Mouse (Mus musculus): ENCODE data around the gene Fbln2. TPM values are rescaled to one million over a fixed set of nuclear protein-coding genes. Genes with fewer than 3 reads are reported as not detected.

Gene Fbln2
- polyA plus RNA-seq, 1 experiment, result 12.6 TPM

GRCm38 (mm10) chr6:91225346-91225745 lies 13.1 kb downstream of the Fbln2 start:
- TF ChIP-seq CTCF (conservative IDR thresholded peaks at IDR 0.05; ENCODE audit: insufficient read depth, insufficient read length, low read depth, low read length), result no peak
- TF ChIP-seq POLR2A (IDR thresholded peaks at IDR 0.05; ENCODE audit: low read depth, low read length), result no peak
- no peaks in the 10 kb centered on the region for H3K27me3 ChIP-seq (replicated peaks; ENCODE audit: control insufficient read depth, insufficient read depth, low read length)
- H3K4me1 ChIP-seq (ENCODE audit: control insufficient read depth, insufficient read depth, low read length), result no peaks in the 10 kb centered on the region
- no peak overlapping the region for H3K27ac ChIP-seq (ENCODE audit: insufficient read depth, low read depth, low read length)
- 71% methylated on average over 4 of the region's 4 CpGs for WGBS
- no peaks in the 10 kb centered on the region for H3K36me3 ChIP-seq (ENCODE audit: control insufficient read depth, insufficient read depth, low read length)
- H3K4me3 ChIP-seq (ENCODE audit: insufficient read depth, low read depth, low read length), result no peak overlapping the region
- DNase-seq, result no peak

DNA sequence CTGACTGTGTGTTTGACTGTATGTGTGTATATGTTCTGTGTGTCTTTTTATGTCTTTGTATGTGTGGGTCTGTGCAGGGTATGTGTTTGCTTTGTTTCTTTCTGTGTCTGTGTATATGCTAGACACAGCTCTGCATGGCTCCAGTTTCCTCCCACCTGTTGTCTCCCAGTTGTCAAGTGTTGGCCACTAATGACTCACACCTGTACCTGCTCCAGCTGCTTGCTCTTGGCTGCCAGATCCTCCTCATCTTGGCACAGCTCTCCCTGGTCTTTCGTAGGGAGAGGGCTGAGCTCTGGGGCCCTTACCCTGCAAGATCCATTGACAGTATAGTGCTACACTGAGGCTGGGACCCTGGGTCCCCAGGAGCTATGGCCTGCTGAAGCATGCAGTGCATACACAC lies 13.8 kb downstream of the Fbln2 start:
- Histone ChIP-seq H3K36me3 (ENCODE audit: control insufficient read depth, insufficient read depth, low read length) (no peaks in the 10 kb centered on the region), H3K27me3 (replicated peaks; ENCODE audit: control insufficient read depth, insufficient read depth, low read length) (no peaks in the 10 kb centered on the region), H3K4me1 (ENCODE audit: control insufficient read depth, insufficient read depth, low read length) (no peaks in the 10 kb centered on the region), H3K4me3 (ENCODE audit: insufficient read depth, low read depth, low read length) (no peak overlapping the region), H3K27ac (ENCODE audit: insufficient read depth, low read depth, low read length) (no peak overlapping the region)
- DNase-seq, result no peak
- no peak for TF ChIP-seq CTCF (conservative IDR thresholded peaks at IDR 0.05; ENCODE audit: insufficient read depth, insufficient read length, low read depth, low read length)
- TF ChIP-seq POLR2A (IDR thresholded peaks at IDR 0.05; ENCODE audit: low read depth, low read length), result no peak
- WGBS, result 72% methylated on average over 1 of the region's 1 CpGs

GRCm38 (mm10) chr6:91228980-91229379 lies 16.7 kb downstream of the Fbln2 start:
- 48% methylated on average over 4 of the region's 4 CpGs for WGBS
- no peak for TF ChIP-seq CTCF (conservative IDR thresholded peaks at IDR 0.05; ENCODE audit: insufficient read depth, insufficient read length, low read depth, low read length)
- TF ChIP-seq POLR2A (IDR thresholded peaks at IDR 0.05; ENCODE audit: low read depth, low read length), result no peak
- Histone ChIP-seq H3K27me3 (replicated peaks; ENCODE audit: control insufficient read depth, insufficient read depth, low read length) (no peaks in the 10 kb centered on the region), H3K27ac (ENCODE audit: insufficient read depth, low read depth, low read length) (no peak overlapping the region), H3K4me1 (ENCODE audit: control insufficient read depth, insufficient read depth, low read length) (no peaks in the 10 kb centered on the region), H3K36me3 (ENCODE audit: control insufficient read depth, insufficient read depth, low read length) (no peaks in the 10 kb centered on the region), H3K4me3 (ENCODE audit: insufficient read depth, low read depth, low read length) (no peak overlapping the region)
- DNase-seq, result no peak

- Histone ChIP-seq H3K4me1 (ENCODE audit: control insufficient read depth, insufficient read depth, low read length) (no peaks in the 10 kb centered on the region), H3K4me3 (ENCODE audit: insufficient read depth, low read depth, low read length) (no peak overlapping the region), H3K27ac (ENCODE audit: insufficient read depth, low read depth, low read length) (no peak overlapping the region), H3K36me3 (ENCODE audit: control insufficient read depth, insufficient read depth, low read length) (no peaks in the 10 kb centered on the region), H3K27me3 (replicated peaks; ENCODE audit: control insufficient read depth, insufficient read depth, low read length) (no peaks in the 10 kb centered on the region)
- WGBS, result 78% methylated on average over 5 of the region's 5 CpGs
- DNase-seq, result no peak
- TF ChIP-seq CTCF (conservative IDR thresholded peaks at IDR 0.05; ENCODE audit: insufficient read depth, insufficient read length, low read depth, low read length) (no peak), POLR2A (IDR thresholded peaks at IDR 0.05; ENCODE audit: low read depth, low read length) (no peak)
These were observed 18.7 kb downstream of the Fbln2 start for GRCm38 (mm10) chr6:91231000-91231399.

DNA sequence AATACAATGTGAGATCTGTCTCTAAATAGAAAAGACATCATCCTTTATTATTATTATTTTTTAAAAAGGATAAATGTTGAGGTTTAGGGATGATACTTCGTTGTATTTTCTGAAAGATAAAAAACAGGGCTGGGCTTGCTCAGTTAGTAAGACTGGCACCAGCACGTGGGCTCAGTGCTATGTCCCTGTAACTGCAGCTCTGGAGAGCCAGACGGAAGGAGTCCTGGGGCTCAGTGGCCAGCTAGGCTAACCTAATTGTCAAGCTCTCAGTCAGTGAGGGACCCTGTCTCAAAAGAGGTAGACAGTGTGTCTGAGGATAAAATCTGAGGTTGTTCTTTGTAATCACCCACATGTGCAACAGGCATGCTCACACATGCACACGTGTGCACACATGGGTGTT lies 19.3 kb downstream of the Fbln2 start:
- Histone ChIP-seq H3K4me1 (ENCODE audit: control insufficient read depth, insufficient read depth, low read length) (no peaks in the 10 kb centered on the region), H3K4me3 (ENCODE audit: insufficient read depth, low read depth, low read length) (no peak overlapping the region), H3K27me3 (replicated peaks; ENCODE audit: control insufficient read depth, insufficient read depth, low read length) (no peaks in the 10 kb centered on the region), H3K36me3 (ENCODE audit: control insufficient read depth, insufficient read depth, low read length) (no peaks in the 10 kb centered on the region), H3K27ac (ENCODE audit: insufficient read depth, low read depth, low read length) (no peak overlapping the region)
- WGBS, result 86% methylated on average over 4 of the region's 4 CpGs
- DNase-seq, result no peak
- TF ChIP-seq CTCF (conservative IDR thresholded peaks at IDR 0.05; ENCODE audit: insufficient read depth, insufficient read length, low read depth, low read length) (no peak), POLR2A (IDR thresholded peaks at IDR 0.05; ENCODE audit: low read depth, low read length) (no peak)

DNA sequence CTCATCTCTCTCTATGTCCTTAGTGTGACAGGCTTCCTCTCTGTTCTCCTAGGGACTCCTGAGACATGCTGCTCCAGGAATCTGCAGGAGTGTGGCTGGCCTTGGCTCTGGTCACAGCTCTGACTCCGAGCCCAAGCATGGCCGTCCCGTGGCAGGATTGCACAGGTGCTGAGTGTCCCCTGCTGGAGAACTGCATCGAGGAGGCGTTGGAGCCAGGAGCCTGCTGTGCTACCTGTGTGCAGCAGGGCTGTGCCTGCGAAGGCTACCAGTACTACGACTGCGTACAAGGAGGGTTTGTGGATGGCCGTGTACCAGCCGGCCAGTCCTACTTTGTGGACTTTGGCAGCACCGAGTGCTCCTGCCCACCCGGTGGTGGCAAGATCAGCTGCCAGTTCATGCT lies 20.8 kb downstream of the Fbln2 start:
- Histone ChIP-seq H3K36me3 (ENCODE audit: control insufficient read depth, insufficient read depth, low read length) (no peaks in the 10 kb centered on the region), H3K27me3 (replicated peaks; ENCODE audit: control insufficient read depth, insufficient read depth, low read length) (no peaks in the 10 kb centered on the region), H3K4me1 (ENCODE audit: control insufficient read depth, insufficient read depth, low read length) (no peaks in the 10 kb centered on the region), H3K27ac (ENCODE audit: insufficient read depth, low read depth, low read length) (no peak overlapping the region), H3K4me3 (ENCODE audit: insufficient read depth, low read depth, low read length) (no peak overlapping the region)
- DNase-seq, result no peak
- no peak for TF ChIP-seq POLR2A (IDR thresholded peaks at IDR 0.05; ENCODE audit: low read depth, low read length)
- no peak for TF ChIP-seq CTCF (conservative IDR thresholded peaks at IDR 0.05; ENCODE audit: insufficient read depth, insufficient read length, low read depth, low read length)
- WGBS, result 78% methylated on average over 12 of the region's 12 CpGs

DNA sequence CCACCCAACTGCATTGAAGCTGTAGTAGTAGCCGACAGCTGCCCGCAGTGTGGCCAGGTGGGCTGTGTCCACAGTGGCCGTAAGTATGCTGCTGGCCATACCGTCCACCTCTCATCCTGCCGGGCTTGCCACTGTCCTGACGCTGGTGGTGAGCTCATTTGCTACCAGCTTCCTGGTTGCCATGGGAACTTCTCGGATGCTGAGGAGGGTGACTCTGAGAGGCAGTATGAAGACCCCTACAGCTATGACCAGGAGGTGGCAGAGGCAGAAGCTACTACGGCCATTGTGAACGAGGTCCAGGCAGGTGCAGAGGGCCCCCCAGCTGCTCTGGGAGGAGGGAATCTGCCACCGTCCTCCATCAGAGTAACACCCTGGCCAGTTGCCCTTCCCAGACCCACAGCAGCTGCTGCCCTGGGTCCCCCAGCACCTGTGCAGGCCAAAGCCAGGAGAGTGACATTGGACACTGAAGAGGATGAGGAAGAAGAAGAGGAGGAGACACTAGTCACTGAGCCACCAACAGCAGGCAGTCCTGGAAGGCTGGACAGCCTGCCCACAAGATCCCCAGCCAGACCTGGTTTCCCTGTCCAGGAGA lies 21.3 kb downstream of the Fbln2 start:
- Histone ChIP-seq H3K27ac (ENCODE audit: insufficient read depth, low read depth, low read length) (no peak overlapping the region), H3K27me3 (replicated peaks; ENCODE audit: control insufficient read depth, insufficient read depth, low read length) (no peaks in the 10 kb centered on the region), H3K4me1 (ENCODE audit: control insufficient read depth, insufficient read depth, low read length) (no peaks in the 10 kb centered on the region), H3K4me3 (ENCODE audit: insufficient read depth, low read depth, low read length) (no peak overlapping the region), H3K36me3 (ENCODE audit: control insufficient read depth, insufficient read depth, low read length) (no peaks in the 10 kb centered on the region)
- DNase-seq, result no peak
- WGBS, result 78% methylated on average over 10 of the region's 10 CpGs
- TF ChIP-seq CTCF (conservative IDR thresholded peaks at IDR 0.05; ENCODE audit: insufficient read depth, insufficient read length, low read depth, low read length), result no peak
- TF ChIP-seq POLR2A (IDR thresholded peaks at IDR 0.05; ENCODE audit: low read depth, low read length), result no peak
